Mouse (Mus musculus): ENCODE measurements around the gene Begain. TPM values are rescaled to one million over a fixed set of nuclear protein-coding genes. Genes with fewer than 3 reads are reported as not detected.
A peak's percentile ranks its signal among the peaks of the same experiment; 100 is the strongest.

The Begain gene
- polyA plus RNA-seq (2014; fragmentation: Nextera tagmentation; extraction: Ambion mirVana) = 11.3 and 14.9 TPM in 2 replicates

DNA sequence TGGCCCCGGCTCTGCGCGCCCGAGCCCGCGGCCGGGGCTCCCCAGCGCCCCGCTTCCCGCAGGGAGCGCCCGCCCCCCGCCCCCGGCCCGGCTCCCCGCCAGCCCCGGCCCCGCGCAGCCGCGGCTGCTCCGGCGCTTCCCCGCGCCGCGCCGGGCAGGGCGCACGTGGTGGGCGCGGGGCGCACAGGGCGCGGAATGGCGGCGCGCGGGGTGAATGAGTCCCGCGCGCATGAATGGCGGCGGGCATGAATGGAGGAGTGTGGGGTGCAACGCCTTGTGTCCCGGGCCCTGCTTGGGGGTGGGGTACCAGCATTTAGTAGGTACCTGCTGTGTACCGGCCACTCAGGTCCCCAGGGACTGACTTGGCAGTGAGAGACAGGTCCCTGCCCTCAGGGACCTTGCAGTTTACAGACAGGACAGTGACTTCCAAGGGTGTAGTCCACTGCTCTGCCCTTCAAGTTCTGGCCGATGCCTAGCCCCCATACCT lies at the start of gene Begain:
Begain (minus strand) TSS at position 51 of the 487 bp plus-strand sequence.
- ATAC-seq (ENCODE audit: insufficient read depth, low FRiP score, low TSS enrichment) (peak; percentile 55), DNase-seq (ENCODE audit: low spot score) (no peak)
- H3K27ac ChIP-seq (ENCODE audit: low read depth, low read length) = no peak within 1 kb of the TSS
- H3K4me3 ChIP-seq (ENCODE audit: low read depth, low read length) = peak within 1 kb of the TSS; percentile 62
- no peaks in the 10 kb centered on the region for H3K36me3 ChIP-seq (ENCODE audit: control insufficient read depth, insufficient read depth, low read length)
- no peaks in the 10 kb centered on the region for H3K9me3 ChIP-seq (ENCODE audit: control insufficient read depth, low read length)
- H3K9ac ChIP-seq (ENCODE audit: low read length) = peak within 1 kb of the TSS; percentile 78
- peak within 1 kb of the TSS; percentile 87 for H3K4me2 ChIP-seq (ENCODE audit: low read depth)
- H3K27me3 ChIP-seq (ENCODE audit: control insufficient read depth, insufficient read depth, low read length) = no peaks in the 10 kb centered on the region
- under 1% methylated on average over 40 of the region's 48 CpGs for WGBS
- H3K4me1 ChIP-seq (ENCODE audit: control insufficient read depth, insufficient read depth, low read length) = 0 out of 2 replicates have a peak, but pooled peaks cover 3% of the 10 kb centered on the region

DNA sequence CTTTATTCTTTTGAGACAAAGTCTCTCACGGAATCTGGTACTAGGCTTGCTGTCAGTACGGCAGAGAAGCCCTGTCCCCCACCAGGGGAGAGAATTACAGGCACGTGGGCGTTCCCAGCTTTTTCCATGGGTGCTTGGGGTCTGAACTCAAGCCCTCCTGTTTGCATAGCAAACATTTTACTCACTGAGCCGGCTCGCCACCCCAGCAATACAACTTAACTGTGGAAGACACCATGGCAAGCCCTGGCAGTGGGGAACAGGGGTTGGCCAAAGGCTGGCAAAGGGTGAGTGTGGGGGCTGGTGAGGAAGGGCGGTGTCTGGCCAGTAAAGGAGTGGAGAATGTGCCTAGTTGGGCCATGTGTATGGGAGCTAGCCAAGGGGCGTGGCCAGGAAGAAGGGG lies 47.7 kb upstream of the Begain start:
- Histone ChIP-seq H3K36me3 (ENCODE audit: control insufficient read depth, insufficient read depth, low read length) (no peaks in the 10 kb centered on the region), H3K4me1 (ENCODE audit: control insufficient read depth, insufficient read depth, low read length) (no peaks in the 10 kb centered on the region), H3K27me3 (ENCODE audit: control insufficient read depth, insufficient read depth, low read length) (no peaks in the 10 kb centered on the region), H3K9ac (ENCODE audit: low read length) (no peak overlapping the region), H3K4me2 (ENCODE audit: low read depth) (no peak overlapping the region), H3K27ac (ENCODE audit: low read depth, low read length) (no peak overlapping the region), H3K4me3 (ENCODE audit: low read depth, low read length) (no peak overlapping the region), H3K9me3 (ENCODE audit: control insufficient read depth, low read length) (no peaks in the 10 kb centered on the region)
- 70% methylated on average over 8 of the region's 8 CpGs for WGBS
- no peak for ATAC-seq (ENCODE audit: insufficient read depth, low FRiP score, low TSS enrichment)
- DNase-seq (ENCODE audit: low spot score) = no peak

DNA sequence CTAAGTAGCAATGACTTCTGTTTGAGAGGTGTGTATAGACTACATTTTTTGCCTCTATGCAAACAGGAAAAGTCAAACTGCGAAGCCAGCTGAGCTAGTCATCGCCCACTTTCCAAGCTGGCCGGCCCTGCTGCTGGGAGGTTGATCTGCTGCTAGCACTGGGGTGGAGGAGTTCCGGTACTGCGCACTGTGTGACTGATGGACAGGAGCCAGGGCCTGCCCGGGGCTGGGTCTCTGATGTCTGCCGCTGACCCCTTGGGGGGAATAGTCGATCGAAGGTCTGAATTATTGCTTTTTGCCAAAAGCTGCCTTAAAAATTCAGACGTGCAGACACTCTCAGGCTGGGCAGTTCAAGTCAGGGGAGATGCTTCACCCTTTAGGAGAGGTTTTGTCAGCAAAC lies 47.1 kb upstream of the Begain start:
- no peak for ATAC-seq (ENCODE audit: insufficient read depth, low FRiP score, low TSS enrichment)

DNA sequence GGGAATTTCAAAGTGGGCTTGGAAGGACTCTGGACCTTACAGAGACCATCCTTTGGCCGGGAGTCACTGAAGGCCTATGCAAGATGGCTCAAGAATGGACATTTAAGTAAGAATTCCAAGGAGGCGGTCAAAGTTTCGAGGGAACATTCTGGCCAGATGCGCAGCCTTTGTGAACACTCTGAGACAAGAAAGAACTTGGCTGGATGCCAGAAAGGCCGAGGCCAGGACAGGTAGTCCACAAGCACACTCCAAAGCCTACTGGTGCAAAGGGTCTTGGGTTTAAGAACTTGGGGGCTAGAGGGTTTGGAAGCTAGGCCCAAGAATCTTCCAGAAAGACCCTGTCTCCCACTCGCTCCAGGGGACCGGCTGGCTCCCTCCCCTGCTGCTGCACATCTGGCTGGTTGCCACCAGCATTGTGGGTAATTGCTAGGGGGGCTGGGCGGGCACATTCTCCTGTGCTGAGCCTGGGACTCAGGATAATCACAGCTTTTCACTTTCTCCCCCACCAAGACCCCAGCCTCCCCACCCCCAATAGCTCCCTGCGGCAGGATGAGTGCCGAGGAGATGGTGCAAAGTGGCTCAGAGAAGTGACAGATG lies 45.1 kb upstream of the Begain start:
- Histone ChIP-seq H3K4me3 (ENCODE audit: low read depth, low read length) (no peak overlapping the region), H3K27me3 (ENCODE audit: control insufficient read depth, insufficient read depth, low read length) (no peaks in the 10 kb centered on the region), H3K4me2 (ENCODE audit: low read depth) (no peak overlapping the region), H3K9ac (ENCODE audit: low read length) (no peak overlapping the region), H3K4me1 (ENCODE audit: control insufficient read depth, insufficient read depth, low read length) (no peaks in the 10 kb centered on the region), H3K36me3 (ENCODE audit: control insufficient read depth, insufficient read depth, low read length) (no peaks in the 10 kb centered on the region), H3K9me3 (ENCODE audit: control insufficient read depth, low read length) (no peaks in the 10 kb centered on the region), H3K27ac (ENCODE audit: low read depth, low read length) (no peak overlapping the region)
- ATAC-seq (ENCODE audit: insufficient read depth, low FRiP score, low TSS enrichment) (no peak), DNase-seq (ENCODE audit: low spot score) (no peak)
- 67% methylated on average over 10 of the region's 10 CpGs for WGBS

More for the DNA sequence above, 47.1 kb upstream of the Begain start:
- Histone ChIP-seq H3K4me2 (ENCODE audit: low read depth) (no peak overlapping the region), H3K36me3 (ENCODE audit: control insufficient read depth, insufficient read depth, low read length) (no peaks in the 10 kb centered on the region), H3K4me1 (ENCODE audit: control insufficient read depth, insufficient read depth, low read length) (no peaks in the 10 kb centered on the region), H3K9ac (ENCODE audit: low read length) (no peak overlapping the region), H3K4me3 (ENCODE audit: low read depth, low read length) (no peak overlapping the region), H3K27me3 (ENCODE audit: control insufficient read depth, insufficient read depth, low read length) (no peaks in the 10 kb centered on the region), H3K9me3 (ENCODE audit: control insufficient read depth, low read length) (no peaks in the 10 kb centered on the region), H3K27ac (ENCODE audit: low read depth, low read length) (no peak overlapping the region)
- WGBS = 80% methylated on average over 10 of the region's 10 CpGs
- no peak for DNase-seq (ENCODE audit: low spot score)

DNA sequence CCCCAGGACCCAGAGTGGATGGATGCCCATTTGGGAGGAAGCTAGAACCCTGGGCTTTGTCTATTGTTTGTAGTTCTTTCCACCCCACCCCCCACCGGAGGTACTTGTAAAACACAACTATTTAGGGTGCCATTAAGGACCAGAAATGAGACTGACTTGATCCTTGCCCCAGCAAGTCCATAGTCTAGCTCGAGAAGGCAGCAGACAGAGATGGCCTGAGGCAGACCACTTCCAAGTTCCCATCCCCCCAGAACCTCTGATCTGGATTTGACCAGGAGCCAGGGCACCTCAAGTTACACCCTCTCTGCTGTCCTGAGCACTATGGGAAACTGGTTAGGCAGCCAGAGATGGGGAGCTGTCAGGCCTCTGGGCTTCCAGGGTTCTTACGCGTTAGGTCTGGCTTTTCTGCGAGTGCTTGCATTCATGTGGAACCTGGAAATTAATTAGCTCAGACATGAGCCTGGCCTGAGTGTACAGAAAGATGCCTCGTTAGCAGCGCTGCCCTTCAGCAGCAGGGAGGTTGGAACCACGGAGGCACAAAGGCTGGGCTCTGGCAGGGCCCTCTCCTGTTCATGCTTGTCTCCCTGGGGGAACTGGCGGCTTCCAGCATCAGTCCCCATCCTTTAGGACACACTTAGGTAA lies 44.5 kb upstream of the Begain start:
- WGBS = 63% methylated on average over 9 of the region's 9 CpGs
- Histone ChIP-seq H3K27me3 (ENCODE audit: control insufficient read depth, insufficient read depth, low read length) (no peaks in the 10 kb centered on the region), H3K27ac (ENCODE audit: low read depth, low read length) (no peak overlapping the region), H3K4me2 (ENCODE audit: low read depth) (no peak overlapping the region), H3K9ac (ENCODE audit: low read length) (no peak overlapping the region), H3K9me3 (ENCODE audit: control insufficient read depth, low read length) (no peaks in the 10 kb centered on the region), H3K36me3 (ENCODE audit: control insufficient read depth, insufficient read depth, low read length) (no peaks in the 10 kb centered on the region), H3K4me3 (ENCODE audit: low read depth, low read length) (no peak overlapping the region), H3K4me1 (ENCODE audit: control insufficient read depth, insufficient read depth, low read length) (no peaks in the 10 kb centered on the region)
- no peak for DNase-seq (ENCODE audit: low spot score)
- no peak for ATAC-seq (ENCODE audit: insufficient read depth, low FRiP score, low TSS enrichment)

DNA sequence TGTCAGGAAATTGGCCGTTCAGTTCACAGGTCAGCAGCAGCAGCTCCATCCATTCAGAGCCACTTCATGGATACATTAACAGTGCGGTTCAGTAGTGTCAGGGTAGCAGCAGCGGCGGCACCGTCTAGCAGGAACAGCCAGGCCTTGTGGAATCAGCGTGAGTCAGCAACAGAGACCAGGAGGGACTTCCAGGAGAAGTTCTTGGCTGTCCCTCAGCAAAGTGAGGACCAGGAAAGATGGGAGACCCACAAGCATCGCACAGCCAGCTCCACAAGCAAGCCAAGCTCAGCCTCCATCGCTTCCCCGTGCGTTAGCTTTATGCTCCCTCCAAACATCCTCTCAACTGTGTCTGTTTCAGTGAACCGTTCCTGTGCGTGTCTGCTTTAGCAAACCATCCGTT lies 40.9 kb upstream of the Begain start:
- H3K9ac ChIP-seq (ENCODE audit: low read length) = no peak overlapping the region
- H3K9me3 ChIP-seq (ENCODE audit: control insufficient read depth, low read length) = no peaks in the 10 kb centered on the region
- 86% methylated on average over 13 of the region's 13 CpGs for WGBS
- H3K27me3 ChIP-seq (ENCODE audit: control insufficient read depth, insufficient read depth, low read length) = no peaks in the 10 kb centered on the region
- no peak overlapping the region for H3K27ac ChIP-seq (ENCODE audit: low read depth, low read length)
- DNase-seq (ENCODE audit: low spot score) (no peak), ATAC-seq (ENCODE audit: insufficient read depth, low FRiP score, low TSS enrichment) (no peak)
- no peak overlapping the region for H3K4me3 ChIP-seq (ENCODE audit: low read depth, low read length)
- H3K4me1 ChIP-seq (ENCODE audit: control insufficient read depth, insufficient read depth, low read length) = no peaks in the 10 kb centered on the region
- no peak overlapping the region for H3K4me2 ChIP-seq (ENCODE audit: low read depth)
- no peaks in the 10 kb centered on the region for H3K36me3 ChIP-seq (ENCODE audit: control insufficient read depth, insufficient read depth, low read length)

DNA sequence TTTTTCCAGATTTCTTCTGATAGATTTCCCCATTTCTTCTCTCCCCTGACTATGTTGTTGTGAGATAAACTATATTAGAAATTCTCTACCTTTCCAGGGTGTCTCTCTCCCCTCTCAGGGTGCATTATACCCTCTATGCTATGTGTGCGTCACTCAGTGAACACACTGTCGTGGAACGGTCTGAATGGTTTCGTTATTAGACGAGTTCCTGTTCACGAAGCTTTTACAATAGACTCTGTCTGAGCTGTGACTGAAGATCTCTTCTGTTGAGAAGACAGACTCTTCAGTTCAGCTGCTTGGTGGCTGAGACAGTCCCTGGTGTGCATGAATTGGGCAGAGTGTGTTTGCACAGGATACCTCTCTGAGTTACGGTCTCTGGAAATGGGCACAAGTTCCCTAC lies 32.4 kb upstream of the Begain start:
- H3K27me3 ChIP-seq (ENCODE audit: control insufficient read depth, insufficient read depth, low read length) = no peaks in the 10 kb centered on the region
- no peaks in the 10 kb centered on the region for H3K9me3 ChIP-seq (ENCODE audit: control insufficient read depth, low read length)
- ATAC-seq (ENCODE audit: insufficient read depth, low FRiP score, low TSS enrichment) = no peak
- H3K4me3 ChIP-seq (ENCODE audit: low read depth, low read length) = no peak overlapping the region
- 91% methylated on average over 7 of the region's 7 CpGs for WGBS
- DNase-seq (ENCODE audit: low spot score) = no peak
- no peak overlapping the region for H3K9ac ChIP-seq (ENCODE audit: low read length)
- no peaks in the 10 kb centered on the region for H3K4me1 ChIP-seq (ENCODE audit: control insufficient read depth, insufficient read depth, low read length)
- no peak overlapping the region for H3K4me2 ChIP-seq (ENCODE audit: low read depth)
- no peak overlapping the region for H3K27ac ChIP-seq (ENCODE audit: low read depth, low read length)
- no peaks in the 10 kb centered on the region for H3K36me3 ChIP-seq (ENCODE audit: control insufficient read depth, insufficient read depth, low read length)

DNA sequence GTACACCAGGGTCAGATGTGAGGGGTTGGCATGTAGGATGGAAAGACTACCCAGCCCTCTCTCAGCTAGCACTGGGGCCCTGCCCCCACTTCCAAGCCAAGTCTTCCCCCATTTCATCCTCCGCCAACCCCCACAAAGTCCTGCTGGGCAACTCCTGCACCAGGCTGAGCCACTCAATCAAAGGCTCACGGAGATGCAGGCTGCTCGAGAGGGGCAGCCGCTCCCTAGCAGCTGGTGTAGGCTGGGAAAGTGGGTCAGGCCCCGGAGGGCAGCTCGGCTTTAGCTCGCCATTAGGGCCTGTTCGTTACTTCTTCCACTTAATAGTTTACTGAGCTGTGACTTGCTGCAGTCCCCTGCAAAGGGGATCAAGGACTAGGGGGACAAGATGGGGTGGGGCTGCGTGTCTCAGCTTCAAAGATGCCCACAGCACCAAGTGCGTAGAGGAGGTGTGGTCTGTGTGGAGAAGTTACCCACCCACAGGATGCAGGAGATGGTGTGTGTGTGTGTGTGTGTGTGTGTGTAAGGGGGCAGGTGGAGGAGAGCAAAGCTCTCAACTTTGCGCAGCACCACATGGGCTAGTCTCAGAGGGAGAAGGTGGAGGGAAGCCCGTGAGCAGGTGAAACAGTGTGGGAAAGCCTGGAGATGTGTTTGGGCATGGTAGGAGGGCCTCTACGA lies 22.6 kb upstream of the Begain start:
- Histone ChIP-seq H3K9me3 (ENCODE audit: control insufficient read depth, low read length) (no peaks in the 10 kb centered on the region), H3K9ac (ENCODE audit: low read length) (no peak overlapping the region), H3K4me3 (ENCODE audit: low read depth, low read length) (no peak overlapping the region), H3K27me3 (ENCODE audit: control insufficient read depth, insufficient read depth, low read length) (no peaks in the 10 kb centered on the region), H3K4me1 (ENCODE audit: control insufficient read depth, insufficient read depth, low read length) (no peaks in the 10 kb centered on the region), H3K27ac (ENCODE audit: low read depth, low read length) (no peak overlapping the region), H3K4me2 (ENCODE audit: low read depth) (no peak overlapping the region), H3K36me3 (ENCODE audit: control insufficient read depth, insufficient read depth, low read length) (no peaks in the 10 kb centered on the region)
- ATAC-seq (ENCODE audit: insufficient read depth, low FRiP score, low TSS enrichment) (no peak), DNase-seq (ENCODE audit: low spot score) (no peak)
- 81% methylated on average over 13 of the region's 13 CpGs for WGBS
